Mouse (Mus musculus): Measurements from ENCODE around the gene Dhx36.

The Dhx36 gene

DNA sequence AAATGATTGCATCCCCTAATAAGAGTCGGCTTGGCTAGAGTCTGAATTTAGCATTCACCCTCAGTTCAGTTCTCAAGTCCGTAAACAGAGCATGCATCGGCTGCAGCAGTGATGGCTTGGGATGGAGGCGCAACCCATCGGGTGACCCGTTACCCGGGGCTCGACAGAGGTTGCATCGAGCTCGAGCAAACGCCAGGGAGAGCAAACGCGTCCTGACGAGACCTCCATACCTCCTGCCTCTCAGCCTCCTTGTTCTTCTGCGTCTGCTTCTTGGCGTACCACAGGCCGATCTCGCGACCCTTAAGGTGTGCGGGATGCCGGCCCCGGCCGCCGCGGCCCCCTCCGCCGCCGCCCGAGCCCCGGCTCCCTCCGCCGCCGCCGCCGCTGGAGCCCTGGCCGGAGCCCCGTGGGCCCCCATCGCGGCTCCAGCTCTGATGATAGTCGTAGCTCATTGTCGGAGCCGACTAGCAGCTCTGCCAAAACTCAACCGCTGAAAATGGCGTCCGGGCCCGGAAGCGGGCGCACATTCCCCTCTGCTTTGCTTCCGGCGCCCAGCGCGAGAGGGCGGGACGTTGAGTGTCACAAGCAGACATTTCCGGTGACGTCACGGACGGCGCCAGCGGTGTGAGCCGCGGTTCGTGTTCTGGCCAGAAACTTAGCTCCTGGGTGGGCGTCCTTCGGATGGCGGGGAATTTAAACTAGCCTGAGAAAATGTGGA lies at the start of gene Dhx36:
TSS of gene Dhx36 (minus strand) at position 517 of the 718 bp plus-strand sequence.
- DNase-seq: peak; percentile 98 to 99

DNA sequence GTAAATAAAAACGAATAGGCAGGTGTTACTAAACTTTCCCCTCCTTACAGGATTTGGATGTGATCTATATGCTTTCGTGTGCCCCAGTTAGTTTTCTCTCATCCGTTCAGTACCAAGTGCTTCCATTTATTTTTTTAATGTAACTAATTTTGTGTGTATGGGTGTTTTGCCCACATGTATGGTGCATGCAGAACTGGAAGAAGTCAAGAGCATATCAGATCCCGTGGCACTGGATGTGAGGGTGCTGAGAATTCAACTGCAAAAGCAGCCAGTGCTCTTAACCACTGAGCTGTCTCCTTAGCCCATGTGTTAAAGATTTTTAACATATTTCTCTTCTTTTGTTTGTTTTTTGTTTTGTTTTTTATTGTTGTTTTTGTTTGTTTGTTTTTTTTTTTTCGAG lies 20.8 kb upstream of the Dhx36 start:
- no peak for DNase-seq

DNA sequence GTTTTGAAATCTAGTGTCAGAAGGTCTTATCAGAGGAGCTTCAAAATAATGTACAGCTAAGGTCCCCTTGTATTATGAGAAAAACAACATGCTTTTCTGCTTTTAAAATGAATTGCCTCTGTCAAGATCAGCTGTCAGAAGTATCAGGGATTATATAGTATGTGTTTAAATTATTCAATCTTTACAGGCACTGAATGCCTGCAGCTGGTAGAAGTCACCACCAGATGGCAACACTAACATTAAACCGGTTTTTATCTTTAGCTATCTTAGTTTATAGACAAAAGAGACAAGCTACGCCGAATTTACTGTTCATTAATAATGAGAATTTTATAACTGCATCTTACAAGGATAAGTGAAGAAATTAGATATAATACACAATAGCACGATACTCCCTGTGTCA lies 20.4 kb upstream of the Dhx36 start:
- peak in 1 of 2 experiments; percentile 7 for DNase-seq

DNA sequence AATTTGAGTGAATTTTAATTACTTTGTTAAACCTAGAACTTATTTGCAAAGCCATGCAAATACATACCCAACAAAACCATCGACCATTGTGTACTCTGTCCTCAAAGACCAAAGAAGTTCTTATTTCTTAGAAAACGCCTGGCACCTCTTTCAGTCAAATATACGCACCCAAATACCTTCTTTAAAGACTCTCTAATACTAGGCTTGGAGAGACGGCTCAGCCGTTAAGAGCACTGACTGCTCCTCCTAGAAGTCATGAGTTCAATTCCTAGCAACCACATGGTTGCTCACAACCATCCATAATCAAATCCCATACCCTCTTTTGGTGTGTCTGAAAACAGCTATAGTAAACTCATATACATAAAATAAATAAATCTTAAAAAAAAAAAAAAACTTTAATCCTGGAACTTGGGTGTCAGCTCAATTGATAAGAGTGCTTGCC lies 423 bp upstream of the Dhx36 start:
- no peak for DNase-seq

DNA sequence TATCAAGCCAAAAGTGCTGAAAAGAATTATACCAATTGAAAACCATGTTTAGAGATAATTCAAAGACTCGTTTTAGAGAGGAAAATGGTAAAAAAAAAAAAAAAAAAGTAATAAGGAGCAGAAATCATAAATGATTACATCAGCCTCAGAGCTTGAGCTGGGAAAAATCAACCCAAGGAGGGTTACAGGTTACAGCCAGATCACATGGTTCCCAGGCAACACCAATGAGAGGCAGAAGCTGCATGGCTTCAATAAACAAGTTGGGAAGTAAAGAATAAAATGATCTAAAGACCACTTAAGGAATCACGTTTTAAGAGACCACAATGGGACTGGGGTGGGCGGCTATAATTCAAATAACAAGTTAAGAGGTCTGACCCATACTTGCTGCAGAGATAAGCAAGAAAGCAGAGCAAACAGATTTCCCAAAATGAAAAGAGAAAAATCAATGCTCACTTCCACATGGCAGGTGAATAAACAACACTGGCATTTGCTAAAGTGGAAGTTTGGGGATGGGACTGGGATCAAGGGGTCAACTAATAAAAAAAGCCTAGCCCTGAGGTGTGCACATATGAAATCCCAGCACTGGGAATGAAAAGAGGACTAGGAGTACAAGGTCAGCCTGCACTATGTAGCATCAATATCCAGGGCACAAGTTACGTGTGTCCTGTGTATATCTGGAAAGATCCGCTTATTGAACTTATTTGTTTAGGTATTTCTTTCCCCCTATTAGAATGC lies 1.5 kb downstream of the Dhx36 start:
- DNase-seq: no peak

DNA sequence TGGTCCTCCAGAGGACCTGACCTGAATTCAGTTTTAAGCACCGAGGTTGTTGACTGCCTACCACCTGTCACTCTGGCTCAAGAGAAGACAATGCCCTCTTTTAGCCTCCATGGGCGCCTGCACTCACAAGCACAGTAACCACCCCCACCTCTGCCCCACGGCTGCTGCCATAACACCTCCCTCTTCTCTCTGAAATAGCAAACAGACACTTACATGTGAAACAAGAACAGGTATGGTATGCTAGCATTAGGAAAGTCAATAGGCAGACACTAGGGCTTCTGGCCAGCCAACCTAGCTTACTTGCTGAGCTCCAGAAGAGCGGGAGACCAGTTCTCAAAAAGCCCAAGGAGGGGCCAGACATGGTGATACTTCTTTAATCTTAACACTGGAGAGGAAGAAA lies 7.5 kb downstream of the Dhx36 start:
- no peak for DNase-seq

DNA sequence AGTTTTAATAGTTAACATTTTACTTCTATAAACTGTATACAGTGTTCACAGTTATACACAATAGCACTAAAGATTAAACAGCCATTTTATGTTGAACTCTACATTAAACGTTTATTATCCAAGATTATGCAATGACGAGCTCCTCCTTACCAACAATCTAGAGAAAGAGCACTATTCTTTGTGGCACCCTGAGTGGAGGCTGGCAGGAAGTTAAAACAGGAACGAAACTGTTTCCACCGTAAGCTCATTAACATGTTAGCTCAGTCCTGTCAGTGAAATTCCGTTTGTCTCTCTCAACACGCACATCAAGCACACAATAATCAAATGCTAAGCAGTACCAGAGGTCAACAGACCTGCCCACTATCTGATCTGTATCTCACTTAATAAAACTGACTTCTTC lies 14.2 kb downstream of the Dhx36 start:
- DNase-seq: no peak

DNA sequence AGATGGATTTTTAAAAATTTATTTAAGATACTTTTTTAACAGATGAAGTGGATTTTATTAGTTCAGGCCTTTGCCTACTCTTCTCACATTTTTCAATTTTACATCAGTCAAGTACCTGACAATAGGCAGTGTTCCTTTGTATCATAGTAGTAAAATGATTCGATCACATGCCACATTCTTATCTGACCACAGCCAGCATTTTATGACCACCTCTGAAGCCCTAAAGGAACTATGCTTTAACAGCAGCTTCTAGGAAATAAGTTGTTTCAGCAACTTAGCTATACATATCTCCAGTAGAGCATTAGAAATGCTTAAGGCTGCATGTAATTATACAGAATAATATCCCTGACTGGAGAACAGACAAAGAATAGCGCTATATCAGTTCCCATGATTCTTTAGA lies 22.5 kb downstream of the Dhx36 start:
- no peak for DNase-seq

DNA sequence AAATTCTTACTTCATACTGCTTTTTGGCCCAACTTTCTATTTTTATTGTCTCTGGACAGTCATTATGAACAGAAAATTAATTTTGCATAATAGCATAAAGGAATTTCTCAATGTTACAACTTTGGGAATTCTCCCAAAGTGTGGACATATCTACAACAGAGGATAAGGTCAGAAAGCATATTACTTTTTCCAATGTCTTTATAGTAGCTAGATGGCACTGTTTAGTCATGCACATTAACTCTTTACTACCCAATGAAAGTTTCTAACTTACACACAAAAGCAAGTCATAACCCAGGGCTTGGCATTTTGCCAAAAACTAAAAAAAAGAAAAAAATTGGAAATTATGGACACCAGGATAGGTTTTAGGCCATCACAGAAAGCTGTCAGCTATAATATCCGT lies 36.6 kb downstream of the Dhx36 start:
- DNase-seq: no peak

DNA sequence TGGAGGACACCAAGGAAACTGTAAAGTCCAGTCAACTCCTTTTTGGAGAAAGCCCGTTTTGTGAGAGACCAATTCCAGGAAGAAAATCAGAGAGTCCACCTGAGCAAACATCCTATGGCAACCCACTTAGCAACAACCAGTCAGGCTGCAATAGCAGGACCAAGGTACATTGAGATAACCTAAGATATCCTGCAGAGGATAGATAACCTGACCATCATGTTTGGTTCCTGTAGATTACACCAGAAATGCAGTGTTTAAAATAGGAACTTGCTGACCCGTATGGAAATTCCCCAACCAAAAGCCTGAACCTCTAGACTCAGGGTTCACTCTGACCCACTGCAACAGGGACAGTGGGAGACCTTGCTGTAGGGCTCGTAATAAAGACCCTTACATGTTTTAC lies 42.5 kb downstream of the Dhx36 start:
- DNase-seq: no peak

DNA sequence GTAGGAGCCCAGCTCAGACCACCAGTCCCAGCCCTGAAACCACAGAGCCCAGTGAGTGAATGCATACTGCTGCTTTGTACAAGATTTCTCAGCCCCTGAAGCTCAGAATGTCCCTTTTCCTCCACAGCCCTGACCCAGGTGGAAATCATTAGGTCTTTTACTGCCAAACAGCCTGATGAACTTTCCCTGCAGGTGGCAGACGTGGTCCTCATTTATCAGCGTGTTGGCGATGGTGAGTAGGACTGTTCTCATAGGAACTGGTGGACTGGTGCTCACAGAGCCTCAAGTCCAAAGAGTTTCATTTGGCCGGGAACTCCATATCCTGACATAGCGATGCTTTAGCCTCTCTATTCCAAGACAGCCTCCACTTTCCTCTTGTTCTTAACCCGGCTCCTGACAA lies 47.3 kb downstream of the Dhx36 start:
- no peak for DNase-seq

DNA sequence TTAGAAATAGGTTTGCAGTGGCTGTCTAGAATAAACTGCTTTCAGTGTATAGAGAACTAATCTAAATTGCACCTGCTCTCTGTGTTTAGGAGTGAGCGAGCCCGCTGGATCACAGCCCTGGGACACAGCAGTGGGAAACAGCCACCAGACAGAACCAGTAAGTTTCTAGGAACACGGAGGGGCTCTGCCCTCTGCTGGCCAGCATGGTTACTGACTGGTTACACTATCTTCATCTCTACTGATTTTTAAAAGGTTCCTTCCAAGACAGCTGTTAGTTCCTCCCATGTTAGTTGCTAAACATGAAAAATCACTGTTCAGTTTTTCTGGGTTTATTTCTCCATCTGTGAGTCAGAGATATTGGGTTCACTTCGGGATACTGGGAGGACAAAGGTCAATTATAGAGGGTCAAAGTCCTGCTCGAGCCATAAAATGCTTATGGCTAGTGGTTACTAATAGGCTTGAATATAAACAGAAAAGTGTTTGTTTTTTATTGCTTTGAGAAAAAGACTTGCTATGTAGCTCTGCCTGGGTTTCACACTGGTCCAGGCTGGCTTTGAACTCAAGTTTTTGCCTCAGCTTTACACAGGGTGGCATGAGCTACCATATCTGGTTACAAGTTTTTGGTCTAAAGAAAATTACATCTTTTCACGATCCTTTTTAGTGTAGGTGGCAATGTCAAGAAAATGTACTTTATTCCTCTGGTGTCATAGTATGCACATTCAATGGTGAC lies 48.4 kb downstream of the Dhx36 start:
- DNase-seq: peak; percentile 67 to 82

DNA sequence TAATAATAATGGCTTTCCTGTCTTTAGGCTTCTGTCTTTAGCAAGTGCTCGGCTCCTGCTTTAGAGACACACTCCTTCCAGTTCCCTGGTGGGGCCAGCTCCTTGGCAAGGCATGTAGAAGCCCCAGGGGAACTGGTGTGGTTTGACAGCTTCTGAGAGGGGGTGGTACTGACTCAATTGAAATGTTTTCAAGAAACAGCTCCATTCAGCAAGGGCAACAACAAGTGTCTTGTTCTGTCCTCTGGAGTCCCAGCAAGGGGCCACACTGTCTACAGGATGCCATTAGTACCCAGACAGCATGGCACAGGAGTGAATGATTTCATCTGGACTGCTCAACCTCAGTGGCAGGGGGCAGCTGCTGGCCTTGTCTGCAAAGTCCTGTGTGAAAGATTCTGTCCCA lies 51.0 kb downstream of the Dhx36 start:
- no peak for DNase-seq

DNA sequence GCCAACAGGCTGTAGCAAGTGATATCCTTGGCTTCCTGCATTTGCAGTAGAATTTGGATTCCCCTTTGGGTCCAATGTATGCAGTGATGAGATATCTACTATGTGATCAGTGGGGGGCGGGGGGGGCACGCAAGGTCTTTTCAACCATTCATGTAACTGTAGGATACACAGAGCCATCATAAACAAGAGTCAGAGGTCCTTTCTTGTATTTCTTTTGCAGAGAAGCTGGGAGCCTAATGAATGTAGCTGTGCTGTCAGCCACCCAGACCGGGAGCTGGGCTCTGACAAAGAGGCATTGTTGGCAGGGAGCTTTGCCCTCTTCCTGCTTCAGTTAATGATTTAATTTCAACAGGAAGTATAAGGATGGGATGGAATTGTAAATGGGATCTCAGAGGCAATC lies 52.7 kb downstream of the Dhx36 start:
- no peak for DNase-seq

DNA sequence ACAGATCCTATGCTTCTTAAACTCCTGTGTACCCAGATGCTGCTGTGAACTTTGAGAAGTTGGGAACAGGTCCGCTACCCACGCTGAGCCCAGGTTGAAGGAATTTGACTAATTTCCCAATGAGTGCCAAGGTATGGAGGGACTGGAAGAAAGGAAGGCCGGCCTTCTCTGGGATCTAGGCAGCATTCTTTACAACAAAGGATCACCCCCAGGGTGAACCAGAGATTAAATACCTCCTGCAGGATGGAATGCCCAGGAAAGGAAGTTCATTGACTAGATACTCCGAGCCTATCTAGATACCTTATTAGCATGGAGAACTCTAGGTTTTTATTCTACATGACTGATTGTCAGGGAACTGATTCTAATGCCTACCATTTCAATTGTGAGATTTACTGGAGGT lies 53.8 kb downstream of the Dhx36 start:
- no peak for DNase-seq

DNA sequence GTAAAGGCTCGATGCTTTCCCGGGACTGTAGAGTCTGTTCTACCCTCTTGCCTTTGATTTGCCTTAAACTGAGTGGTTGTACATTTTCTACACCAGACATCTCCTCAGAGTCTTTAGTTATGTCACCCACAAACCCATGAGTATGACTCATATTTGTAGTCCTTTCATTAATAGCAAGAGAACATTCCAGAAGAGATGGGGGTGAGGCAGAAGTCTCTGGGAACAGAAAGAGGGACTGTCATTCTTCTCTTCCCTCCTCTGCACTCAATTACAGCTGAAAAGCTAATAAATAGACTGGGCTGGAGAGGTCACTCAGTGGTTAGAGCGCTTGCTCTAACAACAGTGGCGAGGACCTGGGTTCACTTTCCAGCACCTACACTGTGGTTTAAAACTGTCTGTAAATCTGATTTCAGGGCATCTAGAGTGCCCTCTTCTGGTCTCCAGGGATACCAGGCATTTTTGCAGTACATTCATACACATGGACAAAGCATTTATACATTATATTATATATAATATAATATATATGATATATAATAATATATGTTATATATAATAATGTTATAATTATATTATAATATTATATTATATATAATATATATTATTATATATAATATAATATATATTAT lies 56.8 kb downstream of the Dhx36 start:
- DNase-seq: no peak

DNA sequence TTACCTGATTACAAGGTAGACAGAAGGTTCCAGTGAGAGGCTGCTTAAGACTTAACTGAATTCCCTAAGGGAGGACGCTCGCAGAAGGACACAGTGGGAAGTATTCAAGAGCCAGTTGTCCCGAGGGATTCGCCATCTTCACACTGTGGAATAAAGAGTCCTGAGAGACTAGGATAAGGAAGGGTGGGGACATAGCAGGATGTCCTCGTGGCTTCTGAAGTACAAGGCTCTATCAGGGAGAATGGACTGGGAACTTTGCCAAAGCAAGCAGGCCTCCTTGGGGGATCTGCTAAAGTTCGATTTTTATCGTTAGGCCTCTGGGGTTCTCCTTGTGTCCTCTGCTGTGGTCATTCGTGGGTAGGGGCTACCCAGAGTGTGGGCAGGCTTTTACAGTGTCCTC lies 59.7 kb downstream of the Dhx36 start:
- peak; percentile 50 to 59 for DNase-seq

DNA sequence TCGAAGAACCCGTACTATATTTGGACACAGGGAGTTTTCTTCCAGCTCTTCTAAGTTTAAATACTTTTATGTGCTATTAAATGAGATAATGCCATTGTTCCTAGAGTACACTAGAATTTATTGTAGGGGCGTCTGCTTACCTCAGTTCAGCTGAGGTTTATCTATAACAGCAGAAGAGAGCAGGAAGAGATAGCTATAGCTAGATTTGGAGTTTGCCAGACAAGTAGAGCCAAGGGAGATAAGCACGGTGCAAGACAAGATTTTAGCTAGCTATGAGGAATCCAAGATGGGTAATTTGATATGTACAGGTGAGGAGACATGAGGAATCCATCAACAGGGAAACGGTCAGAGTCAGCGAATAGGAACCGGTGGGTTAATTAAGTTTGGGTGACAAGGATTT lies 60.5 kb downstream of the Dhx36 start:
- no peak for DNase-seq

DNA sequence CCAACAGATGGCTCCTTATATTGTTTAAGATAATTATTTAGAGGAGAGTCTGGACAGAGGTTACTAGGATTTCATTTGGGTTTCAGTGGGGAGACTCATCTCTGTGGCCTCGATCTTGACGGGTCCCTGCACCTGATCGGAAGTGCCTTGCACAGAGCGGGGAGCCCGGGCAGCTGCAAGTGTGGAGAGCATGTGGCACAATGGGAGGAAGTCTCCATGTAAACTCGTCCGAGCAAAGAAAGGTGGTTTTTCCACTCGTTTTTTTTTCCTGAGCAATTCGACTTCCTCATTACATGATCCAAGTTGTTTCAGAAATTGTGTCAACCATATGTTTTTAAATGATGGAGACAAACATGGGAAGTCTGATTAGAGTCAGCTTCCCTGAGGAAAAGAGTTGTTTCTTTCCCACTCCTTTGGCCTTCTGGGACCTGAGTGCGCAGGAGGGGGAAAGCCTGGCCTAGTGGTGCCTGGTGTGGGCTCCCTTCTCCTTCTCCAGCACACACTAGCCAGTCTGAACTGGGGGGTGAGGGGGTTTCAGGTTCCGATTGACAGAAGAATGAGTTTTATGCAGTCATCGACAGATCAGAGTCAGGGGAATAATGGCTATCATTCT lies 63.1 kb downstream of the Dhx36 start:
- DNase-seq: peak in 1 of 2 experiments; percentile 13

DNA sequence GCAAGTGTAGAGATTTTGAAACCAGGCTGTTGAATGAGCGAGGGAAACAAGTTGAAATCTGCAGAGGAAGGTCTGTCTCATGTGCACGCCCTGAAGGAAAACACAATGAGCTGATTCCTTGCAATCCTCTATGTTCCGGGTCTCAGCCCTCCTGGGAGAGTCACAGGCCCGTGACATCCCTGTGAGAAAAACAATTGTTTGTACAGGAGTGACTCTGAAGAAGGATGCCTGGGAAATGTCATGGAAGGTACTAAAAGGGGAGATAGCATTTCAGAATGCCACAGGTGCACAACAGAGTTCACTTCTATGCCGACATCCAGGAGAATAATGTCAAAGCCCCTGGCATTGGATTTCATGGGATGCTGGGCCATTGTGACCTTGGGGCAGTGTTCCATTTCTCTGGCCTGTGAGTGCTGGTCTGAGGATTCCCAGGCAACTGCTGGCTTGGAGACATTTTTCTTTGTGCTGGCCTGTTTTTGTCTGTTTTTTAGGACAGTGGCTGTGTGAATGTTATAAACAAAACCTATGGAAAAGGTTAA lies 66.3 kb downstream of the Dhx36 start:
- DNase-seq: no peak

DNA sequence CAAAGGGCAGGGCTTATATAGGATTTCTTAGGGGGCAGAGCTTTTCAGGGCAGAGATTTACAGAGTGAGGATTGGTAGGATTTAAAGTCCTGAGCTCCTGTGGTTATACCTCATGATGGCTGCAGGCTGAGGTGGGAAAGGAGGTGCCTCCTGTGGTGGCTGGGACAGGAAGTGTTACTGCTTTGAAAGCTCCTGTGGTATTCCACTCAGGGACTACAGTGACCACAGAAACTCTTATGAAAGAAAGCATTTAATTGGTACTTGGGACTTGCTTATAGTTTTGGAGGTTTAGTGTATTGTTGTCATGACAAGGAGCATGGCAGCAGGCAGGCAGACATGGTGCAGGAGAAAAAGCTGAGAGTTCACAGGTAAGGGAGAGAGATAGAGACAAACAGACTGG lies 70.9 kb downstream of the Dhx36 start:
- no peak for DNase-seq

DNA sequence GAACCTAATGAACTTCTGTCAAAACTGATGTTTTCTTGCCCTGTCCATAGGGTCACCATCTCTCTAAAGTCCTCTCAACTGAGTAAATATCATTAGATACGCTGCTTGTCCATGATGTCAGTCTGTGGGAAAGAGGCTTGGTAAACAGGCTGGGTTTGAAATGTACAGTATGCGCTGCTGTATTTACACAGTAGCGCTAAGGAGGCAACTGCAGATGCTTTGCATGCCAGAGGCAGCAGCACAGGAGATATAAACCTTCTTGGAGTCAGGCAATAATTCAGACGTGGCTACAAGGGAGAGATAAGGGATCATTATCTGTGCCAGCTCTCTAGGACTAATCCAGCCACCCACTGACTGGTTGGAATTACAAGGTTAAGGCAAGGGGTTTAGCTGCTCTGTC lies 73.1 kb downstream of the Dhx36 start:
- no peak for DNase-seq
